Mouse (Mus musculus) ES-Bruce4 (cell line): ENCODE measurements around the gene Amer3. TPM values are rescaled to one million over a fixed set of nuclear protein-coding genes. Genes with fewer than 3 reads are reported as not detected.

ENCODE experiments used
- H3K27ac ChIP-seq: 2 replicates; pipeline ENCODE4 v1.5.1; 2012; ENCODE audit warnings: low read length, inconsistent platforms; ENCODE audit not compliant: insufficient read depth
- H3K27me3 ChIP-seq: 2 replicates; pipeline ENCODE4 v1.6.1; 2012; ENCODE audit warnings: mild to moderate bottlenecking, low read length, inconsistent platforms; ENCODE audit not compliant: control insufficient read depth, poor library complexity, insufficient read depth, severe bottlenecking
- H3K36me3 ChIP-seq: 2 replicates; pipeline ENCODE4 v1.6.1; 2012; ENCODE audit warnings: inconsistent platforms, mild to moderate bottlenecking, low read length, moderate library complexity; ENCODE audit not compliant: control insufficient read depth, poor library complexity, insufficient read depth, severe bottlenecking
- H3K4me1 ChIP-seq: one replicate; pipeline ENCODE4 v1.8.1; 2011; ENCODE audit warnings: low read length; ENCODE audit not compliant: control insufficient read depth, insufficient read depth
- H3K4me3 ChIP-seq: 2 replicates; pipeline ENCODE4 v1.5.1; 2011; ENCODE audit warnings: low read depth, mild to moderate bottlenecking, low read length
- H3K9ac ChIP-seq: 2 replicates; pipeline ENCODE4 v1.6.1; 2012; ENCODE audit warnings: low read depth, mild to moderate bottlenecking, inconsistent platforms; ENCODE audit not compliant: poor library complexity, severe bottlenecking
- H3K9me3 ChIP-seq: replicated peaks from 2 replicates; pipeline ENCODE4 v1.6.1; 2012; ENCODE audit warnings: mild to moderate bottlenecking, low read length, inconsistent platforms; ENCODE audit not compliant: control insufficient read depth, poor library complexity, insufficient read depth, severe bottlenecking
- CTCF ChIP-seq: IDR thresholded peaks from one replicate; pipeline ENCODE4 v1.8.1; 2011; ENCODE audit warnings: low read depth, low read length
- EP300 ChIP-seq: IDR thresholded peaks from 2 replicates; pipeline ENCODE4 v1.6.1; 2011; ENCODE audit warnings: low read depth, low read length; ENCODE audit not compliant: insufficient read depth
- POLR2A ChIP-seq: IDR thresholded peaks from one replicate; pipeline ENCODE4 v1.8.1; 2011; ENCODE audit warnings: low read length; ENCODE audit not compliant: insufficient read depth
- polyA plus RNA-seq: library from polyadenylated mRNA; stranded (reverse); fragments of >200 nt; gene quantifications from 2 replicates; pipeline ENCODE4 v1.2.4, GENCODE M21; 2011; ENCODE audit warnings: low read depth; ENCODE audit not compliant: missing spikeins, insufficient read depth, insufficient read length

The Amer3 gene
- polyA plus RNA-seq, 1 experiment, result not detected

GRCm38 (mm10) chr1:34573221-34573620 is 6.2 kb upstream of the Amer3 start:
- TF ChIP-seq CTCF (no peak), POLR2A (no peak), EP300 (no peak)
- Histone ChIP-seq H3K27me3 (no peaks in the 10 kb centered on the region), H3K27ac (no peak overlapping the region), H3K36me3 (no peaks in the 10 kb centered on the region), H3K9ac (no peak overlapping the region), H3K4me1 (peaks cover 2% of the 10 kb centered on the region), H3K4me3 (no peak overlapping the region), H3K9me3 (no peaks in the 10 kb centered on the region)

GRCm38 (mm10) chr1:34579782-34580356 is 412 bp downstream of the Amer3 start:
- TF ChIP-seq POLR2A, result no peak
- TF ChIP-seq CTCF, result no peak
- no peak for TF ChIP-seq EP300
- H3K9me3 ChIP-seq, result no peaks in the 10 kb centered on the region
- H3K27ac ChIP-seq, result no peak overlapping the region
- no peaks in the 10 kb centered on the region; the same call in 1 of the 2 replicates for H3K27me3 ChIP-seq
- peaks cover 4% of the 10 kb centered on the region for H3K4me1 ChIP-seq
- H3K36me3 ChIP-seq, result no peaks in the 10 kb centered on the region
- peak overlapping the region; percentile 53 for H3K4me3 ChIP-seq
- no peak overlapping the region for H3K9ac ChIP-seq

GRCm38 (mm10) chr1:34582218-34582617 is 2.8 kb downstream of the Amer3 start:
- Histone ChIP-seq H3K9ac (no peak overlapping the region), H3K36me3 (no peaks in the 10 kb centered on the region), H3K27ac (no peak overlapping the region), H3K4me3 (no peak overlapping the region), H3K27me3 (no peaks in the 10 kb centered on the region; the same call in 1 of the 2 replicates), H3K4me1 (peaks cover 4% of the 10 kb centered on the region), H3K9me3 (no peaks in the 10 kb centered on the region)
- TF ChIP-seq POLR2A (no peak), EP300 (no peak), CTCF (no peak)

DNA sequence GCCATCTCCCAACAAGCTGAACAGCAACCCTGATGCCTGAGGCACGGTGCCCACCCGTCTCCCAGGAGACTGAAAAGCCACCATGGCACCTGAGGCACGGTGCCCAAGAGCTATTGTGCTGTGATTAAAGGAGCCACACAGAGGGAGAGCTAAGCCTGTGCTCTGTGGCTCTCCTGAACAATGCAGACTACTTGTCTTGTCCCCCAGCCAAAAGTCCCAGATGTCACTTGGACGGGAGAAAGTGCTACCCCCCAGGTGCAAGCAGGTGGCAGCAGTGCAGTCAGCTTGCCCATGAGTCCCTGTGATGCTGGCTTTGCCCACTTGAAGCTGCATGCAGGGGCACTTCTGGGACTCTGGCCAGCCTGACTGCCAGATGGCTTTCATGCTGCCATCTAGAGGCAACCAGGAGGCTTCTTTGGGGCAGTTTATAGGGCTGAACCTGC is 4.4 kb downstream of the Amer3 start:
- Histone ChIP-seq H3K36me3 (no peaks in the 10 kb centered on the region), H3K4me1 (peaks cover 2% of the 10 kb centered on the region), H3K27me3 (no peaks in the 10 kb centered on the region), H3K27ac (no peak overlapping the region), H3K9me3 (no peaks in the 10 kb centered on the region), H3K9ac (no peak overlapping the region), H3K4me3 (no peak overlapping the region)
- TF ChIP-seq POLR2A (no peak), EP300 (no peak), CTCF (peak; percentile 23)

GRCm38 (mm10) chr1:34584736-34585135 is 5.3 kb downstream of the Amer3 start:
- Histone ChIP-seq H3K4me3 (no peak overlapping the region), H3K9me3 (no peaks in the 10 kb centered on the region), H3K27ac (no peak overlapping the region), H3K36me3 (no peaks in the 10 kb centered on the region), H3K27me3 (no peaks in the 10 kb centered on the region), H3K4me1 (peaks cover 2% of the 10 kb centered on the region), H3K9ac (no peak overlapping the region)
- TF ChIP-seq POLR2A (no peak), EP300 (no peak), CTCF (no peak)

GRCm38 (mm10) chr1:34587298-34588096 is 8.0 kb downstream of the Amer3 start:
- Histone ChIP-seq H3K4me1 (no peaks in the 10 kb centered on the region), H3K27ac (no peak overlapping the region), H3K27me3 (no peaks in the 10 kb centered on the region), H3K4me3 (no peak overlapping the region), H3K9me3 (no peaks in the 10 kb centered on the region), H3K36me3 (no peaks in the 10 kb centered on the region), H3K9ac (no peak overlapping the region)
- TF ChIP-seq POLR2A (no peak), EP300 (no peak), CTCF (no peak)
